Mouse (Mus musculus) lung, adult 2 months (tissue): ENCODE measurements around the gene Rap1b.

Source experiments
- CTCF ChIP-seq: fragments of 200-500 bp; IDR thresholded peaks from 2 replicates; pipeline ENCODE4 v1.5.1; 2011; ENCODE audit warnings: mild to moderate bottlenecking, low read length, control low read depth; ENCODE audit not compliant: insufficient read depth
- POLR2A ChIP-seq: fragments of 200-500 bp; IDR thresholded peaks from 2 replicates; pipeline ENCODE4 v1.6.1; 2011; ENCODE audit warnings: low read depth, mild to moderate bottlenecking, control low read depth, low read length, borderline replicate concordance; ENCODE audit errors: extremely low read depth

DNA sequence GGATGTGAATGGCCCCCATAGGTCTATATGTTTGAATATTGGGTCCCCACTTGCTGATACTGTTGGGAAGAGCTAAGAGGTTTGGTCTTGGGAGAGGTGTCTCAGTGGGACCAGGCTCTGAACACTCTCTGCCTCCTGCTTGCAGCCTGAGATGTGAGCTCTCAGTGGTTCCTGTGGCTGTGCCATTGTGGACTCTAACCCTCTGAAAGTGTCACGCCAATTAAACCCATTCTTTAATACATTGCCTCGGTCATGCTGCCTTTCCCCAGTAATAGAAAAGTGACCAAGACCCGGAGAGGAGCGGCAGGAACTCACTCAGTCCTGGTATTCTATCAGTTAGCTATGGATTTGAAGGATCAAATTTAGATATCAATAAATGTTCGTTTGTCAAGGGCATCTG is 12.4 kb upstream of the Rap1b start:
- TF ChIP-seq CTCF, result no peak
- TF ChIP-seq POLR2A, result no peak
